Mouse (Mus musculus): ENCODE data around the gene Nlrp6.
"Not testable (repeated sequence)": the region's sequence is repeated elsewhere in the genome, so short reads cannot be mapped to it uniquely, and the experiment has no call there.

Nlrp6 gene

GRCm38 (mm10) chr7:140920418-140921029 is at the start of gene Nlrp6:
Nlrp6 (plus strand) TSS chr7:140920902.
- DNase-seq (ENCODE audit: low read depth, low spot score): no peak

DNA sequence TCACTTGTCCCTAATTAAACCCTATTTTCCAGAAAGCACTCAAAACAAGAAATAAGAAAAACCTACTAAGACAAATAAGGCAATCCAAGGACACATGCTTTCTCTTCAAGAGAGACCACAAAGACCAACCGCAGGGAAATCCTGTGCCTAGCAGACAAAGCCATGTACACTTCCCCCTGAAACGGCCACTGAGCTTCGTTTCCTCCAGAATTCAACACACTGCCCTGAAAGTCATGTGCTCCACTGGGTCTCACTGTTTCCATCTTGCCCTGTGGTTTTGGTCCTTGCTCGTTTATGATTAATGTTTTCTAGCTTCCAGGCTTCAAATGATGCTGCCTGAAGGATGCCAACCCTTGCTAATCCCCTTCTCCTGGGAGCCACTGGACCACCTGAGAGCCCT is 46.5 kb upstream of the Nlrp6 start:
- no peak for DNase-seq (ENCODE audit: low read depth, low spot score)

DNA sequence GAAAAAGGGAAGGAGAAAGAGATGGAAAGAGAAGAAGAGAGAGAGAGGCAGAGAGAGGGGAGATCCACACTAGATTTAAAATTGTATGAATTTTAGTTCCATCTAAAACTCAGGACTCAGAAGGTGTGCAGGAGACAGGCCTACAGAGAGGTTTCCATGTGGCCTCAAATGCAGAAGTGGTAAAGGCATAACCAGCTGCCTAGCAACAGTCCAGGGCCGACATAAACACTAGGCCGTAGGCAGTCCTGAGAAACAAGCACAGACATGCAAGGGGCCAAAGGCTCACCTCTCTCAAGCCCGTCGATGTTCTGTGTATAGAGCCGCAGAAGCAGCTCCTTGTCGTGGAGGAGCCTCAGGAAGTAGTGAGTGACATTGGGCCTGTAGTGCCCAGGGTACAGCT is 43.3 kb upstream of the Nlrp6 start:
- no peak for DNase-seq (ENCODE audit: low read depth, low spot score)

- DNase-seq (ENCODE audit: low read depth, low spot score): no peak
Measured at GRCm38 (mm10) chr7:140879355-140879754, 41.3 kb upstream of the Nlrp6 start.

GRCm38 (mm10) chr7:140880419-140880818 is 40.3 kb upstream of the Nlrp6 start:
- DNase-seq (ENCODE audit: low read depth, low spot score): no peak

- peak; percentile 63 for DNase-seq (ENCODE audit: low read depth, low spot score)
Measured at GRCm38 (mm10) chr7:140880865-140881515, 39.7 kb upstream of the Nlrp6 start.

GRCm38 (mm10) chr7:140881696-140882468 is 38.8 kb upstream of the Nlrp6 start, which contains the start of the genes Psmd13 and Sirt3:
Psmd13 (plus strand) TSS chr7:140881968.
Sirt3 (minus strand) TSS chr7:140882309.
- peak; percentile 97 for DNase-seq (ENCODE audit: low read depth, low spot score)

DNA sequence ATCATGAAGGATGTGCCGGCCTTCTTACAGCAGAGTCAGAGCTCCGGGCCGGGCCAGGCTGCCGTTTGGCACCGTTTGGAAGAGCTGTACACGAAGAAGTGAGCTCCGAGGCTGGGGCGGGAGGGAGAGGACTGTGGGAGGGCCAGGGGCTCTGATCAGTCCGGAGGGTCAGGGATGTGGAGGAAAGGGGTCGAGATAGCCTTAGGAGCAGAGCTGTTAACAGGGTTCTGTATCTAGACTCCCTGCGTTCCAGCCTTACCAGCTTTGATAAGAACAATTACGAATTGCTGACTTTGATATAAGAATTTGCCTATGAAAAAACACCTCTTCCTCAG is 38.3 kb upstream of the Nlrp6 start:
- DNase-seq (ENCODE audit: low read depth, low spot score): no peak

GRCm38 (mm10) chr7:140890636-140891035 is 30.1 kb upstream of the Nlrp6 start:
- not testable (repeated sequence) for DNase-seq (ENCODE audit: low read depth, low spot score)

DNA sequence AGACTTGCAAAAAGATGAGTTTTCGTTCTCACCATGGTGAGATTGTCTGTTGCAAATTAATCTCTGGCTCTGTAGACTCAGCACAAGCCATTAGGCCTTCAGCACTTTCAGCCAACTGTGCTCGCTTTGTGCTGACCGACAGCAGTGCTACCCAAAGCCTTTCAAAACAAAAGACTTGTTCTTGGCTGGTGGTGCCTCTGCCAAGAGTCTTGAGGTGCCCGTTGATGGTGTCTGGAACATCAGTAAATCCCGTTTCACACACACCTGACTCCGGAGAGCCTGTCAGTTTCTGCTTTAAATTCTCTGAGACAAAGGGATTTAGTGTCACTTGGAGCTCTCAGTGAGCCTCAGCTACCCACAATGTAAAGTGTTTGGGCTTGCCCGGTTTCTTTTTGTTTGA is 26.7 kb upstream of the Nlrp6 start:
- DNase-seq (ENCODE audit: low read depth, low spot score): no peak

GRCm38 (mm10) chr7:140894611-140895010 is 26.1 kb upstream of the Nlrp6 start:
- no peak for DNase-seq (ENCODE audit: low read depth, low spot score)

GRCm38 (mm10) chr7:140897863-140898262 is 22.8 kb upstream of the Nlrp6 start:
- no peak for DNase-seq (ENCODE audit: low read depth, low spot score)

DNA sequence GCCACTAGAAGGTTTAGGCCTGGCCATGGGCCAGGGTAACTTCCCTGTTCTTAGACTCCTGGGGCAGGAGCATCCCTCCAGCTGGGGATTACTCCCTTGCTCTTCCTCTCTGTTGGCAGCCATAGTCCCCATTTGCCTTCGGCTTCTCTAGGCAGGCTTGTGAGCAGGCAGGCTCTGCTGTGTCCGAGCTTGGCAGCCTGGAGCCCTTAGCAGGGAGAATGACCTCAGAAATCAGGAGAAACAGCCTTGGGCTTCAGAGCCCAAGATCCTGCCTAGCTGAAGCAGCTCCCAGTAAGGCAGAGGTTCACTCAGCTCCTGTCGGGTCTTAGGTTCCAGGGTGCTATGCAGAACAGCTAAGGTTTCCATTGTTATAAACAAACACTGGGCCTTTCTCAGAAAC is 21.6 kb upstream of the Nlrp6 start:
- DNase-seq (ENCODE audit: low read depth, low spot score): no peak

GRCm38 (mm10) chr7:140900220-140900619 is 20.5 kb upstream of the Nlrp6 start, which contains the start of gene Cox8b:
Cox8b (minus strand) TSS chr7:140900446.
- DNase-seq (ENCODE audit: low read depth, low spot score): no peak

DNA sequence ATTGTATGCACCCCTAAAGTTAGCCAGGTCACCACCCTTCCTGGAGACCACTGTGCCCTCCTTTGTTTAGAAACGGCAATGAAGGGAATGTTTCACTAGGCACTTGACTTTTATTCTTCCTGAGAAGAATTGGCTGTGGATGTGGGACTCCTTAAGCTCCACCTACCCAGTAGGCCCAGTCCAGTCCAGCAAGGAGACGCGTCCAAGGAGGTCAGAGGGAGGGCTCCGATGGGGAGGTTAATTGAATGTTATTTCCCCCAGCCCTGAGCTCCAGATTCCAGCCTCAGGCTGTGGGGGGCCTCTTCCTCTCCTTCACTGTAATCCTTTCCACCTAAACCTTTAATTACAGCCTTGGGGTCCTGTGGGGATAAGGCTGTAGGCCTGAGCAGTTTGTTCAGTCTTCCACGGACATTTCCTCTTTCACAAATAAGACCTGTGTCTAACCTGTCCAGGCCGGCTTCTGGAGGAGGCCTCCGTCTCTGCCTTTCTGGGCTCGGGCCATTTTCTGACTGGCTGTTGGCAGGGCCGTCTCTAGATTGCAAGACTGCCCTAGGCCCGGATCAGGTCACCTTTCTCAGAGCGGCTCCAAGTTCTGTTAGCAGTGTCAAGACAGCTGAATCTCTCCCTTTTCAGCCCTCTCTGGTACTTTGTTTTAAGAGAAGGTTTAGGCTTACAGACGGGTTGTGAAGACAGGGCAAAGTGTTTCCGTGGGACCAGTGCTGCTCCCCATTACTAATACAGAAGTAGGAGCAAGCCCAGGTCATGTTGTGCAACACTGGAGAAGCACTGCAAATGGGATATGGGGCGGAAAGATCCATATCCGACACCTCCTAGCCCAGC is 18.4 kb upstream of the Nlrp6 start:
- no peak for DNase-seq (ENCODE audit: low read depth, low spot score)

- peak; percentile 85 for DNase-seq (ENCODE audit: low read depth, low spot score)
Measured at GRCm38 (mm10) chr7:140903212-140903611, 17.5 kb upstream of the Nlrp6 start.

- no peak for DNase-seq (ENCODE audit: low read depth, low spot score)
Measured at GRCm38 (mm10) chr7:140905642-140906081, 15.0 kb upstream of the Nlrp6 start.

DNA sequence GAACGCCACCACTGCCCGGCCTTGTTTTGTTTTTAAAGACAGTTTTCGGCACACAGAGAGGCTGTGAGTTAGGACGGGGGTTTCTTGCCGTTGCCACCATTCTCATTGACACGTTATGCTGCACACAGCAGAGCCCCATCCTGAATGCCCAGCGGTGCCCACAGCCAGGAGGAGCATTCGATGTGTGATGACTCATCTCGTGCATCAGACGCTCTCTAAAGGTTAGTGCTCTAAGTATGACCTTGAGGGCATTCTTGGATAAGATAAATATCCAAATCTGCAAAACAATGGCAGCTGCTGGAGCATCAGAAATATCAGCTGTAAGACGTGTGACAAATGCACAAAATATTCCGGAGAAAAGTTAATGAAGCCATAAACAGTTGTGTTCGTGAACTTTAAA is 13.6 kb upstream of the Nlrp6 start:
- DNase-seq (ENCODE audit: low read depth, low spot score): no peak

GRCm38 (mm10) chr7:140907697-140908096 is 13.0 kb upstream of the Nlrp6 start:
- no peak for DNase-seq (ENCODE audit: low read depth, low spot score)

DNA sequence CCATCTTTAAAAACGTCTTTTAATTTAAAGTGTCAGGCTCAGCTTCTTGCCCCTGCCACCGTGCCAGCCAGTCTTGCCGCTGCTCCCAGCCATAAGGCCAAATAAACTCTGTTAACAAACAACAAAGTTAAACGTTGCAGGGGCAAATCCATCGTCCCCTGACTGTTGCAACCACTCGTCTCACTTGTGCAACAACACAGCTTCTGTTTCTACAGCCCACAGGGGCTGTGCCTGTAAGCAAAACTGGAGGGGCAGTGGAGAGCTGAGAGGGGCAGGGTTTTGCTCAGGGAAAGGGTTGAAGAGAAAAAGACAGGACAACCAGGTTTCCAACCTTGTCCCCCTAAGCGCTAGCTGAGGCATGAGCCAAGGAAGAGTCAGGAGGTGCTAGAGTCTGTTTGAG is 12.5 kb upstream of the Nlrp6 start:
- no peak for DNase-seq (ENCODE audit: low read depth, low spot score)

DNA sequence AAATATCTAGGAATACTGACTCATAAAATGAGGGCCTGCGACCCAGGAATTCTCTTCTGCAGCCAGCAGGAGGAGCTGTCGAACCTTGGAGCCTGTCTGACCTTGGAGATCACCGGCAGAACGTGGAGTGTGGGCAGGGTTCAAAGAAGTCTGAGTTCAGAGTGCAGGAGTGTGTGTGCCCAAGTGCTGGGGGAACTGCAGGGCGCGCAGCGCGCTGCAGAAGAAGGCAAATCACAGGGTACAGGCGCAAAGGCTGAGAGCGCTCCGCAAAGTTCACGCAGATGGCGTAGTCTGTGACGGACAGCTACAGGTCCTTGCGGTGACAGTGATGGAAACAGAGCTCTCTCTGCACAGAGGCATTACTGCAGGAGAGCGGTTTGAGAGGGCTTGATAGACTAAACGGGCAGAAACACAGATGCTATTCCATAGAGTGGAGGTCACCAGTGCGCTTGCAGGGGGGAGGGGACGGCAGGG is 12.0 kb upstream of the Nlrp6 start:
- peak; percentile 97 for DNase-seq (ENCODE audit: low read depth, low spot score)

DNA sequence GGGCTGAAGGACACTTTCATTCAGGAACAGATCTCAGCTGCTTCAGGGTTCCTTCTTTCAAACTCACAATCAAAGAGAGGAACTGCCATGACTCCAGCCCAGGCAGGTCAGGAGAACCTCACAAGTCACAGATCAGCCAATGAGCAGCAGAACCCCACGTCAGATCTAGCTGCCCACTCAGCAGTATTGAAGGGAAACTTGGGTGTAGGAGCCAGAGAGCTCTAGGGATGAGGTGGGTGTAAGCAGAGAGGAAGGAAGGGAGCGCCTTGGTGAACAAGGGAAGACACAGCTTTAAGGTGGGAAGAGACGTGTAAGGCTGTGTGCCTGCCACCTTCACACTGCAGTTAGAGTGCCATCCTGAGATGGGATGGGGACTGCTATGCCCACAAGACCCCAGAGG is 8.4 kb upstream of the Nlrp6 start:
- DNase-seq (ENCODE audit: low read depth, low spot score): no peak

All from R1 (cell line).